Mouse (Mus musculus): ENCODE measurements at regions not wholly inside any gene's neighbourhood (a gene's known extent, or its start where the extent isn't known, plus 50 kb on each side); places are given as distances from the start of the nearest gene placed in this dataset.

GRCm38 (mm10) chr2:171348156-171348555 is 616.5 kb downstream of the Dok5 start:
- no peak for TF ChIP-seq HCFC1 (IDR thresholded peaks at IDR 0.05; ENCODE audit: low read depth, low read length)
- no peak for TF ChIP-seq GABPA (IDR thresholded peaks at IDR 0.05; ENCODE audit: low read depth, low read length)
- TF ChIP-seq CHD2 (IDR thresholded peaks at IDR 0.05; ENCODE audit: low read length), result no peak
- TF ChIP-seq ZNF384 (IDR thresholded peaks at IDR 0.05; ENCODE audit: low read depth, low read length), result no peak
- no peaks in the 10 kb centered on the region for H3K36me3 ChIP-seq (ENCODE audit: control insufficient read depth in 1 of 2, insufficient read depth in 2 of 2, low read length in 2 of 2)
- H3K9me3 ChIP-seq (replicated peaks; ENCODE audit: insufficient read depth, low read length), result no peaks in the 10 kb centered on the region

GRCm38 (mm10) chr2:171333816-171334757 is 602.5 kb downstream of the Dok5 start:
- no peaks in the 10 kb centered on the region for H3K79me2 ChIP-seq (ENCODE audit: control insufficient read depth, insufficient read depth, low read length, poor library complexity)
- no peak overlapping the region for H3K4me3 ChIP-seq (ENCODE audit: control insufficient read depth in 1 of 2, insufficient read depth in 1 of 2, low read depth in 2 of 2, low read length in 2 of 2)
- no peak overlapping the region for H3K27ac ChIP-seq (ENCODE audit: control insufficient read depth, low read depth, low read length)
- H3K36me3 ChIP-seq (ENCODE audit: control insufficient read depth in 1 of 2, insufficient read depth in 2 of 2, low read length in 2 of 2), result no peaks in the 10 kb centered on the region
- H3K9ac ChIP-seq (ENCODE audit: control insufficient read depth, low read depth, low read length, poor library complexity, severe bottlenecking), result no peak overlapping the region
- no peaks in the 10 kb centered on the region for H3K9me3 ChIP-seq (replicated peaks; ENCODE audit: insufficient read depth, low read length)
- no peak for TF ChIP-seq USF1 (IDR thresholded peaks at IDR 0.05; ENCODE audit: low read depth, low read length)
- no peak for TF ChIP-seq E2F4 (IDR thresholded peaks at IDR 0.05; ENCODE audit: borderline replicate concordance, low read depth, low read length)
- no peak for TF ChIP-seq MAX (IDR thresholded peaks at IDR 0.05; ENCODE audit: low read length)
- no peak for TF ChIP-seq CTCF (IDR thresholded peaks at IDR 0.05 in 2 of 3, conservative IDR thresholded peaks at IDR 0.05 in 1 of 3; ENCODE audit: control insufficient read depth in 1 of 3, insufficient read depth in 1 of 3, low read depth in 2 of 3, low read length in 3 of 3, poor library complexity in 1 of 3, severe bottlenecking in 1 of 3)
- no peak for DNase-seq (ENCODE audit: low read depth, low spot score)
- H3K4me1 ChIP-seq (ENCODE audit: control insufficient read depth in 1 of 2, insufficient read depth in 2 of 2, low read length in 2 of 2), result no peaks in the 10 kb centered on the region
- H3K27me3 ChIP-seq (ENCODE audit: control insufficient read depth in 1 of 2, insufficient read depth in 2 of 2, low read length in 2 of 2), result no peaks in the 10 kb centered on the region

More at GRCm38 (mm10) chr2:171348156-171348555, 616.5 kb downstream of the Dok5 start:
- H3K79me2 ChIP-seq (ENCODE audit: control insufficient read depth, insufficient read depth, low read length, poor library complexity), result no peaks in the 10 kb centered on the region
- H3K27me3 ChIP-seq (ENCODE audit: control insufficient read depth in 1 of 2, insufficient read depth in 2 of 2, low read length in 2 of 2), result no peaks in the 10 kb centered on the region
- H3K27ac ChIP-seq (ENCODE audit: control insufficient read depth, low read depth, low read length), result no peak overlapping the region
- no peak overlapping the region for H3K4me3 ChIP-seq (ENCODE audit: control insufficient read depth in 1 of 2, insufficient read depth in 1 of 2, low read depth in 2 of 2, low read length in 2 of 2)
- H3K9ac ChIP-seq (ENCODE audit: control insufficient read depth, low read depth, low read length, poor library complexity, severe bottlenecking), result no peak overlapping the region
- no peaks in the 10 kb centered on the region for H3K4me1 ChIP-seq (ENCODE audit: control insufficient read depth in 1 of 2, insufficient read depth in 2 of 2, low read length in 2 of 2)
- no peak for DNase-seq (ENCODE audit: low read depth, low spot score)

GRCm38 (mm10) chr2:171332826-171333225 is 601.2 kb downstream of the Dok5 start:
- no peak for DNase-seq (ENCODE audit: low read depth, low spot score)
- TF ChIP-seq UBTF (IDR thresholded peaks at IDR 0.05; ENCODE audit: borderline replicate concordance, insufficient read depth, low read depth, low read length) (no peak), GABPA (IDR thresholded peaks at IDR 0.05; ENCODE audit: low read depth, low read length) (no peak), POLR2AphosphoS2 (IDR thresholded peaks at IDR 0.05; ENCODE audit: low read length) (no peak), NRF1 (IDR thresholded peaks at IDR 0.05; ENCODE audit: insufficient read depth, low read depth, low read length, poor library complexity, severe bottlenecking) (no peak), MXI1 (IDR thresholded peaks at IDR 0.05; ENCODE audit: low read depth, low read length) (no peak), TAL1 (IDR thresholded peaks at IDR 0.05; ENCODE audit: low read length) (no peak), TCF12 (IDR thresholded peaks at IDR 0.05; ENCODE audit: low read depth, low read length) (no peak), HCFC1 (IDR thresholded peaks at IDR 0.05; ENCODE audit: low read depth, low read length) (no peak), KAT2A (conservative IDR thresholded peaks at IDR 0.05; ENCODE audit: low read depth, low read length) (no peak), CHD1 (IDR thresholded peaks at IDR 0.05; ENCODE audit: low read depth, low read length) (no peak), ETS1 (IDR thresholded peaks at IDR 0.05; ENCODE audit: low read depth, low read length) (no peak), E2F4 (IDR thresholded peaks at IDR 0.05; ENCODE audit: borderline replicate concordance, low read depth, low read length) (no peak), CHD2 (IDR thresholded peaks at IDR 0.05; ENCODE audit: low read length) (no peak)
- Histone ChIP-seq H3K4me3 (ENCODE audit: control insufficient read depth in 1 of 2, insufficient read depth in 1 of 2, low read depth in 2 of 2, low read length in 2 of 2) (no peak overlapping the region), H3K79me2 (ENCODE audit: control insufficient read depth, insufficient read depth, low read length, poor library complexity) (no peaks in the 10 kb centered on the region), H3K27me3 (ENCODE audit: control insufficient read depth in 1 of 2, insufficient read depth in 2 of 2, low read length in 2 of 2) (no peaks in the 10 kb centered on the region), H3K4me1 (ENCODE audit: control insufficient read depth in 1 of 2, insufficient read depth in 2 of 2, low read length in 2 of 2) (no peaks in the 10 kb centered on the region), H3K9ac (ENCODE audit: control insufficient read depth, low read depth, low read length, poor library complexity, severe bottlenecking) (no peak overlapping the region), H3K9me3 (replicated peaks; ENCODE audit: insufficient read depth, low read length) (no peaks in the 10 kb centered on the region), H3K36me3 (ENCODE audit: control insufficient read depth in 1 of 2, insufficient read depth in 2 of 2, low read length in 2 of 2) (no peaks in the 10 kb centered on the region), H3K27ac (ENCODE audit: control insufficient read depth, low read depth, low read length) (no peak overlapping the region)

All from MEL (cell line).